Mouse (Mus musculus) cortical plate, adult 2 months (tissue): ENCODE results near the gene Fbxw2.

Source experiments
- CTCF ChIP-seq: fragments of 200-500 bp; IDR thresholded peaks from 2 replicates; pipeline ENCODE4 v1.5.1; 2011; ENCODE audit warnings: mild to moderate bottlenecking, control low read depth, low read length; ENCODE audit not compliant: insufficient read depth; ENCODE audit errors: extremely low read depth
- POLR2A ChIP-seq: fragments of 200-500 bp; IDR thresholded peaks from 2 replicates; pipeline ENCODE4 v1.6.1; 2011; ENCODE audit warnings: mild to moderate bottlenecking, low read length, control low read depth; ENCODE audit not compliant: insufficient read depth; ENCODE audit errors: extremely low read depth

DNA sequence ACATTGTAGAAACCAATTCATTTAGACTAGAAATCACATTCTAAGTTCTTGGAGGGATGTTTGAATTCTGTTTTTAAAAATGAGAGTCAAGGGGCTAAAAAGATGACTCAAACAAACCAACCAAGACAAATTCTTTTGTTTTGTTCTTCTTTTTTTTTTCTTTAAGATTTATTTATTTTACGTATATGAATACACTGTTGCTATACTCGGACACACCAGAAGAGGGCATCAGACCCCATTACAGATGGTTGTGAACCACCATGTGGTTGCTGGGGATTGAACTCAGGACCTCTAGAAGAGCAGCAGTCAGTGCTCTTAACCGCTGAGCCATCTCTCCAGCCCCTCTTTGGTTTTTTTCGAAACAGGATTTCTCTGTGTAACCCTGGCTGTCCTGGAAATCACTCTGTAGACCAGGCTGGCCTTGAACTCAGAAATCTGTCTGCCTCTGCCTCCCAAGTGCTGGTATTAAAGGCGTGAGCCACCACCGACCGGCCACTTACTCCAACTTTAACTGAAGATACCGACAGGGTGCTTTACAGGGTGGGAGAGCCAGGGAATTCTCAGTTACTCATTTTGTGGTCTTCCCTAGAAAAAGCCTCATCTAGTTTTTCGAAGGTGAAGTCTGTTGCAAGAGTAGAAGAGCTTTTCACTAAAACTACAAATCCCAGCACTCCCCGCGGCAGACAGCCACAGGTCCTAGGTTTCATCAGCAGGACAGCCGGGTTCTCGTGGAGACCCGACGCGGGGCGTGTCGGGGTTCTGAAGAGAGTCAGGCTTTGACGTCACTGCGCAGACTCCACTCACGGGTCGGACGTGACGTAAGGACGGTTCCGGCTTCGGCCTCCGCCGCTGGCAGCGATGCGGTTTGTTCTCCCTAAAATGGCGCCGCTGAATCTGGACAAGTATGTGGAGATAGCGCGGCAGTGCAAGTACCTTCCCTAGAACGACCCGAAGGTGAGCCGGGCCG, 24.3 kb downstream of the Fbxw2 start:
- TF ChIP-seq CTCF (no peak), POLR2A (peak; percentile 95)
